Mouse (Mus musculus): ENCODE measurements around the gene Cdk15.

Gene Cdk15

GRCm38 (mm10) chr1:59332737-59333385 is 76.2 kb downstream of the Cdk15 start:
- no peak for DNase-seq (ENCODE audit: low spot score)

GRCm38 (mm10) chr1:59333386-59333759 is 76.7 kb downstream of the Cdk15 start:
- DNase-seq (ENCODE audit: low spot score) = no peak

GRCm38 (mm10) chr1:59333860-59334561 is 77.3 kb downstream of the Cdk15 start:
- DNase-seq (ENCODE audit: low spot score) = no peak

GRCm38 (mm10) chr1:59334562-59334890 is 77.8 kb downstream of the Cdk15 start:
- DNase-seq (ENCODE audit: low spot score) = no peak

- DNase-seq (ENCODE audit: low spot score) = no peak
Measured at GRCm38 (mm10) chr1:59336256-59336655, 79.5 kb downstream of the Cdk15 start.

- no peak for DNase-seq (ENCODE audit: low spot score)
Measured at GRCm38 (mm10) chr1:59340814-59341588, 84.3 kb downstream of the Cdk15 start.

GRCm38 (mm10) chr1:59341697-59342096 is 85.0 kb downstream of the Cdk15 start:
- DNase-seq (ENCODE audit: low spot score) = no peak

- no peak for DNase-seq (ENCODE audit: low spot score)
Measured at GRCm38 (mm10) chr1:59342146-59342545, 85.4 kb downstream of the Cdk15 start.

- no peak for DNase-seq (ENCODE audit: low spot score)
Measured at GRCm38 (mm10) chr1:59352706-59353105, 96.0 kb downstream of the Cdk15 start.

GRCm38 (mm10) chr1:59355440-59355839 is 98.7 kb downstream of the Cdk15 start:
- DNase-seq (ENCODE audit: low spot score) = no peak

GRCm38 (mm10) chr1:59359136-59359535 is 102.4 kb downstream of the Cdk15 start:
- no peak for DNase-seq (ENCODE audit: low spot score)

GRCm38 (mm10) chr1:59360834-59361233 is 104.1 kb downstream of the Cdk15 start:
- no peak for DNase-seq (ENCODE audit: low spot score)

- DNase-seq (ENCODE audit: low spot score) = no peak
Measured at GRCm38 (mm10) chr1:59361460-59361859, 104.8 kb downstream of the Cdk15 start.

GRCm38 (mm10) chr1:59361966-59362365 is 105.3 kb downstream of the Cdk15 start:
- no peak for DNase-seq (ENCODE audit: low spot score)

- DNase-seq (ENCODE audit: low spot score) = no peak
Measured at GRCm38 (mm10) chr1:59364463-59365040, 107.8 kb downstream of the Cdk15 start.

GRCm38 (mm10) chr1:59367928-59368648 is 111.4 kb downstream of the Cdk15 start:
- peak; percentile 45 for DNase-seq (ENCODE audit: low spot score)

GRCm38 (mm10) chr1:59368649-59369319 is 112.1 kb downstream of the Cdk15 start:
- no peak for DNase-seq (ENCODE audit: low spot score)

GRCm38 (mm10) chr1:59369320-59369685 is 112.6 kb downstream of the Cdk15 start:
- no peak for DNase-seq (ENCODE audit: low spot score)

GRCm38 (mm10) chr1:59370355-59370950 is 113.7 kb downstream of the Cdk15 start:
- no peak for DNase-seq (ENCODE audit: low spot score)

- DNase-seq (ENCODE audit: low spot score) = no peak
Measured at GRCm38 (mm10) chr1:59376021-59376548, 119.4 kb downstream of the Cdk15 start.

GRCm38 (mm10) chr1:59376557-59376956 is 119.9 kb downstream of the Cdk15 start:
- no peak for DNase-seq (ENCODE audit: low spot score)

All from testis, postnatal 10 days (tissue).